Mouse (Mus musculus) urinary bladder, postnatal 36 days (tissue): ENCODE results near the gene Phldb1.

Source experiments
- DNase-seq, 2 experiments: peaks; one replicate each; pipeline ENCODE4 v3.0.0; 2022; ENCODE audit warnings: low spot score in 2 of 2, mixed read lengths in 1 of 2

Phldb1 gene

DNA sequence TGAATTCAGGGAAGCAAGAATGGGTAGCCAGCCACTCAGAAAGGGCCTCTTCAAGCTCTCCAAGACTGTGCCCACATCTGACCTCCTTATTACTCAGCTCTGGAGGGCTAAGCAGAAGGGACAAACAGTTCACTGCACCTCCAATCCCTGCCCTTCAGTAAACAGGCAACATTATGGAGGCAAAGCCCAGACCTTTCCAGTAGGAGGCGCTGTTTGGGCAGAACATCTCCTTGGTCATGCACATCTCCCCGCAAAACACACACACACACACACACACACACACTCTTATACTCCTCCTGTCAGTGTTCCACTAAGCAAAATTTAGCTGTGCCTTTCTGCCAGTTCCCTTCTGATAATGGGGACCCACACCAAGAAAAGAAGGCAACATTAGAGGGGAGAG lies 25.4 kb downstream of the Phldb1 start:
- no peak for DNase-seq

DNA sequence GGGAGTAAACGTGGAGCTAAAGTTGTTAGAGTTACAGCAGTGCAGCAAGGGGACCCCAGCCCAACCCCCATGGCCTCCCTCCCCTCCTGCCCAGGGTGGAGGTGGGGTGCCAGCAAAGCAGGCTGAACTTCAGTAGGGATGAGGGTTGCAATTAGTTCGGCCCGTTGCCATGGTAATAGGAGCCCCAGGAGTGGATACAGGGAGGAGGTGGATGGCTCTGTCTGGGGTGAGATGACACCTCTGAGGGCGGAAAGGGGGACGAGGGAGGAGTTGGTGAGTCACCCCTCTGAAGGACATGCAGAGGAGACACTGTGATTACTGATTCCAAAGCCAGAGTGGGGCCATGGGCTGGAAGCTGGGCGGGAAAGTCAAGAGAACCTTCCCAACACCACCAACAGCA lies 26.1 kb downstream of the Phldb1 start:
- no peak for DNase-seq

DNA sequence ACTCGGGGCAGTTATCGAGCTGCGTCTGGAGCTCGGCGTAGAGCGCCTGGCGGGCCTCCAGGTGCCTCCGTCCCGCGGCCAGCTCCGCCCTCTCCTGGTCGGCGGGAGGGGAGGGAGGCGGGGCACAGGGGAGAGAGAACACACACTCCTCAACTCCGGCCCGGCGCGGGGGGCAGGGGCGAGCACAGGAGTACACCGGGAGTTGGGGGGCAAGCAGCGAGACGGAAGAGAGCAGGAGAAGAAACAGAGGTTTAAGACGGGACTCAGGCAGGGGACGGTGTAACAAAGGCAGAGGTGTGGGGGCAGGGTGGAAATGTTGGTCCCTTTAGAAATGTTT lies 26.6 kb downstream of the Phldb1 start:
- DNase-seq: peak; percentile 75 to 85

DNA sequence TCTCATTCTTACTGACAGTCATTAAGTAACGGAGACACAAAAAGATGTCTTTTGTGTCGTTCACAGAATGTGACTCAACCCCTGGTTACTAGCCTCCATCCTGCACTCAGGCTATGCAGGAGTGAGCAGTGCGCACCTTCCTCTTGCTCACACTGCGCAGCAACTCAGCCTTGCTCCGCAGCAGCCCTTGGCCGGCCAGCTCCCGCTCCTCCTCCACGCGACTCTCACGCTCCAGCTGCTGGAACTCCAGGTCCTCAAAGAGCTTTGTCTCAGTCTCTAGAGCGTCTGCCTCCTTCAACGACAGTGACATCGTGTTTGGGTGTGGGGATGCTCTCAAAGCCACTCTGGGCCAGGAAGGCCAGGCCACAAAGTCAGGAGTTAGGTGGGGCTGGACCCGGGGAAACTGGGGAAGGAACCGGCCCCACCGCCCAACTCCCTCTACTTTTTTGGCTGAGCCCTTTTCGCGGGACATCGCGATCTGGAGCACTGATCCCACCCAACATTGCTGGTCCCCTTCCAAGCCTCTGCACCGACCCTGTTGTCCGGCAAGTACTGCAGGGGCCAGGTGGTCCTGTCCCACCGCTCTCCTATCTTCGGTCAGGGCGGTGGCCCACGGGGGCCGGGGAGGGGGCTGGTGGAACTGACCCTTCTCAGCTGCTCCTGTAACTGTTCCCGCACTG lies 27.1 kb downstream of the Phldb1 start:
- no peak for DNase-seq

DNA sequence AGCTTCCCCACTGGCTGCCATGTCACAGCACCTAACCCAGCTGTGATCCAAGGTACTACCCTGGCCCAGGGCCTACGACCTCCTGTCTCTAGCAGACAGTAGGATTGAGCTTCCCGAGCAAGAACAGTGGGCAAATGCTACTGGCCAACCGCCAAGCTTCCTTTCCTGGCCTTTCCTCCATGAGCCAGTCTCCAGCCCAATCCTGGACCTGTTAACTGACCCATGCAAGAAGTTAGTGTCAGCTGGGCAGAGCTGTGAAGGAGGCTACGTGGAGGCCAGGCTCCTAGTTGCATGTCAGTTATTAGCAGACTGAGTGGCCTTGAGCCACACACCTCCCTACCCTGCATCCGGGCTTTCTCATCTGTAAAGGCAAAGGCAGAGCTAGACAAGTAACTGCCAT lies 35.3 kb downstream of the Phldb1 start:
- no peak for DNase-seq

DNA sequence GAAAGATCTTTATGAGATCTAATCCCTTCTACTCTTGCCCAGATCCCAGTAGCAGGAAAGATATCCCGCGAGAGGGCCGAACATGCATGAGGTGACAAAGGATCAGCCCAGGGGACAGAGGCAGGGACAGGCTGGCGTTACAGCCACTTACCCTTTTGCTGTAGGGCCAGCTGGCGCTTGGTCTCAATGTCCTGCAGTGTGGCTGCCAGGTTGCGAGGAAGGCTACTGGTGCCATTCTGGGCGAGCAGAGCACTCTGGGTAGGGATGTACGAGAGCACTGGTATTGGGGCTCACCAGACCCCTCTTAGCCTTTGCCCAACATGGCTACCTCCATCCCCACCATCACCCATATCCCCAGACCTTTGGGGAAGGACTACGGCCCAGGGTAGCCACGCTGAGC lies 35.8 kb downstream of the Phldb1 start:
- no peak for DNase-seq

DNA sequence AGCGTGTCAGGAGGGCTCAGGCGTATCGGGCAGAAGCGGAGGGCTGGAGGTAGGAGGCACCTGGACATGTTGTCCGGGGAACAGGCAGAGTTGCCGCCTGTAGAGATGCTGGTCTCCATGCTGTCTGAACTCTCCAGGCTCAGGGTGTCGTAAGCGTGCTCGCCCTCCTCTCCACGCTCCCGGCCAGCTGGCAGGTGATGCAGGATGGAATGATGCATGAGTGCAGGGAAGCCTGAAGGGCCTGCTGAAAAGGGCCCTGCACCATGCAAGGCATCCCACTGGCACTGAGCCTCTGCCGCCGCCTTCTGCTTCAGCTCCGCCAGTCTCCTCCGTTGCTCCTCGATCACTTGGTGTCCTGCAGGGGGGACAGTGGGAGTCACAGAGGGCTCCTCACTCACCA lies 37.1 kb downstream of the Phldb1 start:
- no peak for DNase-seq

DNA sequence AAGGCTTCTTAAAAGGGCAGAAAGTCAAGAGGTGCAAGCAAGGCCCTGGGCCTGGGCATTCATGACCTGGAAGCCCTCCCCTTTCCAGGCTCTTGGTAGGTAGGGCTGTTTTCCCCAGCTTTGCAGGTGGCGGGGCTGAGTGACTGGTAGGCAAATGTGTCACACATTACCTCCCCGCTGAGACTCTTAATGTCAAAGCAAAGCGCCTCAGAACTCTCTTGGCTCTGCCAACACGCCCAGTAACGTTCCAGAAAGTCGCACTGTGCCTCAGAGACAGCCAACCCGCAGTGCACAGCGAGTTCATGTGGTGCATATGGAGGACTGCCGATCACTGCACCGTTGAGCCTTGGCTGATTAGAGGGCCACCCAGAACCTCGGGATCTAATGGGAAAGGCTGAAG lies 41.9 kb downstream of the Phldb1 start:
- DNase-seq: no peak

DNA sequence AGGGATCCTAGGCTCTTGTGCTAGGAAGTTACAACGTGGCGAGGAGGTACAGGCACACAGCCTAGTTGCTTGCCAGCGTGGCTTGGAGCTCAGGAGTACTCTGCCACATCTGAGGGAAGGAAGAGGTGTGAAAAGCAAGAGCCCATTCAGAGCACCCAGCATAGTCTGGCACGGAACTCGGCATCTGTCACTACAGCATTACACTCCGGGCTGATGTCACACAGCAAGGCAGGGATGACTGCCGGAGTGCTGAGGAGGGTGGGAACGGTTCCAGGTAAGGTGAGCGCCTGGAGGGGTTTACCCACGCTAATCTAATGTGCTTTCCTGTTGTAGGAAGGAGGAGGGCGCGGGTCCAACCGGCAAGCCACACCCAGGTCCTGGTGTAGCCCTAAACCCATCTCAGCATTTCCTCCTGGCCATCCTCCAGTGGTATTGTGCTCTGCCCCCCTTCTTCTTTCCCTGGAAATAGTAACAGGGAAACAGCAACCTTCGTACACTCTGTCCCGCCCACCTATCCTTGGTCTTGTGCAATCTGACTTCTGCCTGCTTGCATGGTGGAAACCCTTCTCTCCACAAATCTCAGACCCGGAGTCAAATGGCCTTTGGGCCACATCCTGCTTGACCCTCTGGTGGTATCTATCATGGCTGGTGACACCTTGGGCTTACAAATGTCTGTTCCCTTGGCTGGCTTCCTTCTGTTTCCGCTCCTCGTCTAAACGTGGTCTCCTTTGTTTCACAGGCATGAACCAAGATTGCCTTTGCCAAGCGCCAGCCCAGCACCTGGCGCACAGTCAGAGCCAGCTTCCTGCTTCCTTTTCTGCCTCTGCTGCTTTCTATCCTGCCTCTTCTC lies 43.1 kb downstream of the Phldb1 start:
- DNase-seq: peak in 1 of 2 experiments; percentile 55

DNA sequence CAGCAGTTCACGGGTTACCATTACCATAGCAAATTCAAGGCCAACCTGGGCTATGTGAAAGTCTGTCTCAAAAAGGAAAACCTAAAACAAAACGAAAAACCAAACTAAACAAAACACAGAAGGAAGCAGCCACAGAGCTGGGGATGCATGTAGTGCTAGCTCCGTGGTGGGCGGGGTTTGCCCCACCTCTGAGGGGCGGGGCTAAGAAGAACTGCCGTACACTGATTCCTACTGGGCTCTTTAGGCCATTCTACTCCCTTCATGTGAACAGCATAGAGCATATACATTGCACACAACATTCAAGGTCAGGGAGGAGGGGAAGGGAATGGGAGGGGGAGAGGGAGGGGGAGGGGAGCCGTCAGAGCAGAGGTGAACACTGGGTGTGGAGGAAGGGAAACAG lies 44.4 kb downstream of the Phldb1 start:
- no peak for DNase-seq

DNA sequence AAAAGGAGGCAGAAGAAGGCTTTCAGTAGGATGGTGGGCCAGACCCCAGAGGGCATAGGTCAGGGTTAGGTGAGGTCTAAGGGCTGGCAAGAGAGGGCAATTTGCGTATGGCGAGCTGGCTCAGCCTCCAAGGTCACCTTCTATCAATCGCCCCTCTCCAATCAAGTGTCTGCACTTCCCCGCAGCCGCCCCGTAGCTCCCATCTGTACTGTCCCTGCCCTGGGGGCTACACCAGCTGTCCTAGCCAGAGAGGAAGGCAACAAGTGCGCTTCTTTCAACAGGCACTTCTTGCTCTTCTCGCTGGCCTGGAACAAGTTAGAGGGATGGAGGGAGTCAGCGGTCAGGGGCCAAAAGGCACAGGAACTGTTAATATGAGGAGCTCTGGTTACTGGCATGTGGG lies 47.0 kb downstream of the Phldb1 start:
- DNase-seq: no peak

DNA sequence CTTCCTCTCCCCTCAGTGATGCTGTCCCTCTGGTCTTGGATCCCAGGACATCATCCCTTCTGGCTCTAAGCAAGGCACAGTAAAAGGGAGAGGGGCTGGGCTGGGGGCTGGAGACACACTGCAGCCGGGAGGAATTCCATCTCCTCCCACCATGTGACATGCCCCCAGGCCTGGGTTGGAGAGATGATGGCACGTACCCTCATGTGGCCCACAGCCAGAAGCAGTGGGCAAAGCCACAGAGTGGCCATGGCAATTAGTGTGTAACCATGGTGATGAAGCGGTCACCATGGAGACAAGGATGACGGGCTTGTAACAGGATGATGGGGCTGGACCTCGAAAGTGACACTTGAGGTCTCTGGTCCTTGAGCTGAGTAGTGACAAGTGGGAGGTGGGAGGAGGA lies 48.4 kb downstream of the Phldb1 start:
- DNase-seq: no peak

DNA sequence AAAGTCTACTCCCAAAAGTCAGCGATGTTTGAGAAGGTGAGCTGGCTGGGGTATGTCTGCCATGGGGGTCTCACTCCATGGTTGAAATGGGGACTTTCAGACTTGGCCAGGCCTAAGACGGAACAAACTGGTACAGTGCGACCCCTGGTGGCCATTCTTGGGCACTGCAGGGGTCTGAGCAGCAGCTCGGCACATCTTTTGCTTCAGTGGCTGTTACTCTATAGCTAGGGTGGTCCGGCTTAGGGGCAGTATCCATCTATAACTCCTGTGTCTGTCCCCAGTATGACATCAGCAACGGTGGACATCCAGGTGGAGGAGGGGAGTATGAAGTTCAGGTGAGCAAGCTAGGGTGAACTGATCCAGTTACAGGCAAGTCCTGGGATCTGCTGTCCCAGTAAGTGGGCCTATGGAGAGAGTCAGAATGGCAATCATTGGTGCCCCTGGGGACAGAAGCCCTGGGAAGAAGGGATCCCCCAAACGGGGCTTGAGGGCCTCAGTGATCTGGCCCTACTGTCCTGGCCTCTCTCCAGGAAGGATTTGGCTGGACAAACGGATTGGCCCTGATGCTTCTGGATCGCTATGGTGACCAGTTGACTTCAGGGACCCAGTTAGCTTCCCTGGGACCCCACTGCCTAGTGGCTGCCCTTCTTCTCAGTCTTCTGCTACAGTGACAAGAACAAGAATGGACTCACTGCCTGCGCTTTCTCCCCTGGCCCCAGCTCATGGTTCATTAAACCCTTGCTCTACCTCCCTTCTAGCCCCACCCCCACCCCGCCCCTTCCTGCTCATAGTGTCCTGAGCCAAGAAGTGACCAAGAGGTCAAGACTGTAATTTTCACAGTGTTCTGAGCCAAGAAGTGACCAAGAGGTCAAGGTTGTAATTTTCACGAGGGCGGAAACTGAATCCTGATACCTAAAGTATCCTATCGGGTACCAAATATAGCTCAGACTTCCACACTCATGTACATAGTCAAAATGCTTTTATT lies 49.4 kb downstream of the Phldb1 start:
- DNase-seq: peak in 1 of 2 experiments; percentile 67

DNA sequence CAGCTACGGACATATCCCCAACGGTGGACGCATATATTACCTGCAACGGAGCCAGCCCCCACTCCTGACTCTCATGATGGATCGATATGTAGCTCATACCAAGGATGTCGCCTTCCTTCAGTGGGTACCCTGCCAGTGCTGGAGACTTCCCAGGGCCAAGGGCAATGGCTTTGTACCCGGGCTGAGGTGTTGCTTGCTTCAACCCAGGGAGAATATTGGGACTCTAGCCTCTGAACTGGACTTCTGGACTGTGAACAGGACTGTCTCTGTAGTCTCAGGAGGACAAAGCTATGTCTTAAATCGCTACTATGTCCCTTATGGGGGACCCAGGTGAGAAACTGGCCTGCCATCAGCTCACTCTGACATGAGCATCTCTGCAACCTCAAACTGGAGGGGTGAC lies 52.0 kb downstream of the Phldb1 start:
- no peak for DNase-seq

DNA sequence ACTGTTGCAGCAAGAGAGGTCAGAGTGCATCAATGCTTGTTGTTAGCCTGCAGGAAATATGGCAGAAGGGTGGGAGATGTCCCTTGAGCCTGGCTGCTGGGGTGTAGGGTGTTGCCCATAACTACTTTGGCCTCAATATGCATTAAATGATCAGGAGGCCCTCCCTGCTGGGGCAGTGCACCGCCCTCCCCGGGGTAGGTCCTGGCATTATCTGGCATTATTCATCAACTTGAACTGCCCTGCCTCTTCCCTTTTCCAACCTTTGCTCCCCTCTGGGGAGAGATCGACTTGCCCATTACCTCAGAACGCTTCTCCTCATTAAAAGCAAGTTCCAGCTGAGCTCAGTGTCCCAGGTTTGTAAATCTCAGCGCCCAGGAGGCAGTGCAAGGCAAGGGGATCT lies 55.4 kb downstream of the Phldb1 start:
- no peak for DNase-seq

DNA sequence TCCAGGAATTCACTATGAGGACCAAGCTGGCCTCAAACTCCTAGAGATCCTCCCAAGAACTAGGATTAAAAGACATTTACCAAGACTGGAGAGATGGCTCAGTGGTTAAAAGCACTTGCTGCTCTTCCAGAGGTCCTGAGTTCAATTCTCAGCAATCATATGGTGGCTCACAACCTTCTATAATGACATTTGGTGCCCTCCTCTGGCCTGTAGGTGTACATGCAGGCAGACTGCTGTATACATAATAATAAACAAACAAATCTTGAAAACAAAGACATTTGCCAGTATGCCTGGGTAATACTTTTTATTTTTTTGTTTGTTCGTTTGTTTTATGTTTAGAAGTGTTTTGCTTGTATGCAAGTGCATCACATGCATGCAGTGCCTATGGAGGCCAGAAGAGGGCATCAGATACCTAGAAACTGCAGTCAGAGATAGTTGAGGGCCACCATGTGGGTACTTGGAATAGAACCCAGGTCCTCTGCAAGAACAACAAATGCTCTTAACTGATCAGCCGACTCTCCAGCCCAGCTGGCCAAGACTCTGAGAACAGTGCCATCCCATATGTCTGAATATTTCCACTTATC lies 56.6 kb downstream of the Phldb1 start:
- no peak for DNase-seq

DNA sequence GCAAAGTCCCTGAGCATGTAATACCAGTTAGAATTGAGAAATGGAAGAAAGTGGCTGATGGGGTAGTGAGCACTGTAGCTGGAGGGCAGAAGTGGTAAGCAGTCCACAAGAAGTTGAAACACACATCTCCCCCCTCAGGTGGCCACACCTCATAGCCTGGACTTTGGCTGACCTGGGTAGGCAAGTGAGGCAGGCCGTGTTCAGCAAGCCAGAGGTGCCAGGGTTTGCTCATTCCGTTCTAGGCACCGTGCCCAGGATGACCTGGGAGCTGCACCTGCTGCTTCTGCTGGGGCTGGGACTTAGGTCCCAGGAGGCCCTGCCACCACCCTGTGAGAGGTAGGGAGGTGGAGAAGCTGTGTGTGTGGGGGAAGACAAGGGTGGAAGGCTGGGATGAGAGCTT lies 62.0 kb downstream of the Phldb1 start, which contains the start of gene Treh:
Treh (plus strand) TSS at position 229 of the 400 bp plus-strand sequence.
- no peak for DNase-seq

DNA sequence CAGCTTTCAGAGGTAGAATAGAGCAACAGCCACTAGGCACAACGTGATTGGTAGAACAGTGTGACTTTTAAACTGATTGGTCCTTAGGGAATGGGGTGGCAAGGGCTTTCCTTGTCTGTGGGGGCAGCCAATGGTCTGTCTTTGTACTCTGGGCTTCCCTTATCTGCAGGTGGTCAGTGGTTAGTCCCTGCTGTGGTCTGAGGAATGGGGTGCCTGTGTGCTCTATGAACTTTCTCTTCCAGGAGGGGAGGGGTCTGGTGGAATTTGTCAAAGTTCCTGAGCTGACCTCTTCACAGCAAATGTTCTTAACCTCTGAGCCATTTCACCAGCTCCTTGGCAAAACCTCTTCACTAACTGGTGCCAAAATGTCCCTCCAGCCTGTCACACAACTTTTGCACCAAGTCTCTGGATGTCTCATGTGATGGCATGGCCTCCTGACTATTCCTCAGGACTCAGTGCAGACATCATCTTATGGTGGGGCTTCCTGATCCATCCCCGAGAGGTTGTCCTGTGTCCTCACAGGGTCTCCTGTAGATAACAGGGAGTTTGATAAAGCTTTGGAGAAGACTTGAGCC lies 62.6 kb downstream of the Phldb1 start:
- DNase-seq: no peak

DNA sequence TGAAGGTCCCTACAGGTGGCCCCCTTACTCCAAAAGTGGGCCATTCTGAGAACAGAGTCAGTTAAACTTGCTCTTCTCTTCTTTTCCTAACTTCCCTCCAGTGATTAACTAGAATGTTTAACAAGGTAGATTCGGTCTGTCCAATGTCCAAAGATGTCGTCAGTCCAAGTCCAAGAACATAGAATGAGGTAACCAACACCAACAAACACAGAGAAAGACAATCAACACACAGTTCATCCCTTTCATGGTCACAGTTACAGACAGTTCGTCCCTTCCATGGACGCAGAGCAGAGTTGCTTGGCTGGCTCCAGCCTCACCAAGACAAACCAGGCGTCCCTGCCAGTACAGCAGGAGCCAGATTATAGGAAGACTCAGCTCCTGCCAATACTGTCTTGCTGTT lies 63.6 kb downstream of the Phldb1 start:
- DNase-seq: no peak

DNA sequence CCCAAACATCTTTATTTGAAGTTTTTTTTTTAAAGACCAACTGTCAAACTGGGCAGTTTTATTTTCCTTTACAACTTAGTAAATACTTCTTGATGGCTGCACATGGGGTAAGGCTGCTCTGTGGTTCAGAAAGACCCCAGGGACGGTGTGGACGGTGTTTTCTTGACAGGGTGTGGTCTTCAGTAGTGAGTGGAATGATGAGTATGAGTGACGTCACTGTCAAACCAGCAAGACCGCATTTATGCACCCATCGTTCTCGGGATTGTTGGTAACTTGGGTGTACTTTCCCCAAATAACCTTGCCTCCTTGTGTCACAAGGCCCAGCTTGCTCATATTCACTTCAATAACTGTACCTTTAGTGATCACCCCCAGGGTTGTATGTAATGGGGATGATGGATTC lies 71.3 kb downstream of the Phldb1 start:
- DNase-seq: no peak
